Mouse (Mus musculus) brain, embryonic 14.5 days (tissue): ENCODE data around the gene Gpx2.

Source experiments
- CTCF ChIP-seq: fragments of 200-500 bp; IDR thresholded peaks from 2 replicates; pipeline ENCODE4 v1.5.1; 2012; ENCODE audit warnings: inconsistent platforms, mild to moderate bottlenecking, moderate library complexity, borderline replicate concordance; ENCODE audit not compliant: insufficient read depth, insufficient read length; ENCODE audit errors: extremely low read depth
- POLR2A ChIP-seq: fragments of 200-500 bp; IDR thresholded peaks from 2 replicates; pipeline ENCODE4 v1.6.1; 2012; ENCODE audit warnings: mild to moderate bottlenecking, inconsistent platforms, borderline replicate concordance; ENCODE audit not compliant: poor library complexity, insufficient read depth, insufficient read length, severe bottlenecking; ENCODE audit errors: extremely low read depth

DNA sequence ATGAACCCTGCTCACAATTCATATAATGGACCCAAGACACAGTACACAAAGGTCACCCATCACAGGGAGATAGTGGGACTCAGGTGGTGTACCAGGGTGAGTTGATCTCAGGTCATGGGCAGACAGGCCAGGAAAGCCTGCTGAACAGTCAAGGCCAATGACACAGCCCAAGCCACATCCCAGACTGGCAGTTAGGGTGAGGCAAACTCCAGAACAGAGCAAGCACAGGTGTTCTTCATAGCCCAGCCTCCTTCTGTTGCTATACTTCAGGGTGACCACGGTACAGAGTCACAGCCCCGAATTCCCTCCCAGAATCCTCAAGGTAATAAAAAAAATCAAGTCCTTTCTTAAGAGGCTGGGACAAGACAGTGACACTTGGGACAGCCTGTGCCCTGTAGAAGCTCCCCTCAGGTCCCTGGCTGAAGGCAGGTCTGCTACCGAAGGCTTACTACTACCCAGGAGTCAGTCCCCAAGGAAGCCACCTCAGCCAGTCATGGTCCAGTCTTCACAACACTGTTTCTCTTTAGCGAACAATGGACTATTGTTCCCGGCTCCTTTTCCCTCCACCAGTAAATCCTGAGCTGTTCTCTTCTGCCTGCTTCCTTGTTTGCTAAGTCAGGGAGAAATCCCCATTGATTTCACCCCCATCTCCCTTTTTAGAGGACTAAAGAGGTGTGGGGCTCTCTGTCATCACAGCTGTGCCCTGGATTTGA lies 2.8 kb upstream of the Gpx2 start:
- TF ChIP-seq POLR2A (no peak), CTCF (no peak)
